Mouse (Mus musculus): ENCODE measurements around the gene Sox5. TPM values are rescaled to one million over a fixed set of nuclear protein-coding genes. Genes with fewer than 3 reads are reported as not detected.

Gene Sox5
- polyA plus RNA-seq, 1 experiment from 2014 or later, result 55.3 TPM

DNA sequence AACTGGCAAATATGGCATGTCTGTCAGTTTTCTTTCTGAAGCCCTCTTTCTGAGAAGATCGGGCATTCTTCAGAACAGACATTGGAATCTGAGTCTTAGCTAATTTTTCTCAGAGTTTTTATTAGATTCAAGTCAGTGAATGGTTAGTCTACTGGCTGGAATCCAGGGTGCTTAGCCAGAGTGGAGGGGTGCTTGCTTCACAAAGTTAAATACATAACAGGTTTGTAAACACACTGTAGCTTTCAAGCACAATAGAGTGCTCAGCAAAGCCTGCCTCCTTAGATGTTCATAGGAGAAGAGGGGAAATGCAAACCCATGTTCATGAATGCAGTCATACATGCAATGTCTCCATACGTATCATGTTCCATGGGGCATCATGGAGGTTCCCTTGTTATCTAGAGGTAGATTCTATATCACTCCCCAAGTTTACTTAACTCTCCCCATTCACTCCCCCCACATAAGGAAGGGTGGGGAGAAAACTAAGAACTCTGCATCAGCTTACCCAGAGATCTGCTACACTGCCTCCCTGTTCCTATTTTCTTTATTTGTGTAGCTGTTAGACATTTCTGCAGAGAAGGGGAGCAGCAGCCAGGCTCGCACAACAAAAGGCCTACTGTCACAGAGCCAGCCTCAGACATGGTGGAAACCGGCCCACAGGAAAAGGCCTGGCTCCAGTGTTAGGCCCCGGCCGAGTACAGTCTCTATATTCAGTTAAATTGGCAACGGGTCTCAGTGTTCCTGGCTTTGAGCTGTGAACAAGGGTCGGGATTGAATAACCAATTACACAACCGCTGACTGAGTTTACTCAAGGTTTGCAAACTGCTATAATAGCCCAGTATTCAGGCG is 725.3 kb downstream of the Sox5 start:
- Histone ChIP-seq H3K9ac (no peak overlapping the region), H3K27ac (peak overlapping the region; percentile 77), H3K4me2 (replicated peaks) (no peak overlapping the region), H3K27me3 (no peaks in the 10 kb centered on the region), H3K4me1 (peaks cover 16% of the 10 kb centered on the region; the same call in 1 of the 2 replicates), H3K36me3 (no peaks in the 10 kb centered on the region), H3K4me3 (no peak overlapping the region), H3K9me3 (no peaks in the 10 kb centered on the region)
- peak; percentile 85 for ATAC-seq (ENCODE audit: insufficient number of reproducible peaks, insufficient read depth, low FRiP score, low TSS enrichment)
- 23% methylated on average over 10 of the region's 10 CpGs for WGBS

DNA sequence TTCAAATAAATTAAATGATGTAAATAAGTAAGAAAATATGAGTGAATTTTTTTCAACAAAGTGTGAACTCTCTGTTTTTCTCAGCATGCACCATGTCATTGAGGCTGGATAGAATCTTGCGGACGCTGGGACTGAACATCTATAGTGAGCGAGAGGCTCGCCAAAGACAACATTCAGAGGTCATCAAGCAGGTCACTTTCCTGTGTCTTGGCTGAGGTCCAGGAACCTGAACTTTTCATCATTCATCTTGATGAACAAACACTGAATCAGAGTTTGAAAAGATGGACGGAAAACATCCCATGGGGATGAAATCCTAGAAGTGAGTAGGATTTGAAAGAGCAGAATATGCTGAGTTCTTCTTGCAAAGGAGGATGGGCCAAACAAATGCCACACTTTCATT is 729.3 kb downstream of the Sox5 start:
- Histone ChIP-seq H3K4me1 (peaks cover 16% of the 10 kb centered on the region; the same call in 1 of the 2 replicates), H3K4me2 (replicated peaks) (no peak overlapping the region), H3K27me3 (no peaks in the 10 kb centered on the region), H3K4me3 (no peak overlapping the region), H3K9ac (no peak overlapping the region), H3K27ac (no peak overlapping the region), H3K36me3 (no peaks in the 10 kb centered on the region), H3K9me3 (no peaks in the 10 kb centered on the region)
- WGBS, result 44% methylated on average over 5 of the region's 5 CpGs
- no peak for ATAC-seq (ENCODE audit: insufficient number of reproducible peaks, insufficient read depth, low FRiP score, low TSS enrichment)

DNA sequence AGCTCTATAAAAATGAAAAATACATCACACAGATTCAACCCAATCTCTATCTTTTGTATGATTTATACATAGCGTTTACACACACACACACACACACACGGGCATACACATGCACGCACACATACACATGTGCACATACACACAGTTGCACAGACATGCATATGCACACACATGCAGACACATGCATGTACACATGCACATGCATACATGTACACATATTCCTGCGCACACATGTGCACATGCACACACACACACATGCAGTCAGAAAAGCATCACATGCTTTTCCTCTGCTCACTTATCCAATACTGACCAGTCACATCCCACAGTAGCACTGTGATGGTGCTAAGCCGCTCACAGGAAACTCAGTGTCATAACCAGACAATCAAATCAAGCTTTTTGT is 730.5 kb downstream of the Sox5 start:
- Histone ChIP-seq H3K4me1 (peaks cover 12% of the 10 kb centered on the region; the same call in 1 of the 2 replicates), H3K4me2 (replicated peaks) (no peak overlapping the region), H3K27ac (no peak overlapping the region), H3K27me3 (no peaks in the 10 kb centered on the region), H3K9me3 (no peaks in the 10 kb centered on the region), H3K9ac (no peak overlapping the region), H3K4me3 (no peak overlapping the region), H3K36me3 (no peaks in the 10 kb centered on the region)
- 93% methylated on average over 5 of the region's 5 CpGs for WGBS
- no peak for ATAC-seq (ENCODE audit: insufficient number of reproducible peaks, insufficient read depth, low FRiP score, low TSS enrichment)

DNA sequence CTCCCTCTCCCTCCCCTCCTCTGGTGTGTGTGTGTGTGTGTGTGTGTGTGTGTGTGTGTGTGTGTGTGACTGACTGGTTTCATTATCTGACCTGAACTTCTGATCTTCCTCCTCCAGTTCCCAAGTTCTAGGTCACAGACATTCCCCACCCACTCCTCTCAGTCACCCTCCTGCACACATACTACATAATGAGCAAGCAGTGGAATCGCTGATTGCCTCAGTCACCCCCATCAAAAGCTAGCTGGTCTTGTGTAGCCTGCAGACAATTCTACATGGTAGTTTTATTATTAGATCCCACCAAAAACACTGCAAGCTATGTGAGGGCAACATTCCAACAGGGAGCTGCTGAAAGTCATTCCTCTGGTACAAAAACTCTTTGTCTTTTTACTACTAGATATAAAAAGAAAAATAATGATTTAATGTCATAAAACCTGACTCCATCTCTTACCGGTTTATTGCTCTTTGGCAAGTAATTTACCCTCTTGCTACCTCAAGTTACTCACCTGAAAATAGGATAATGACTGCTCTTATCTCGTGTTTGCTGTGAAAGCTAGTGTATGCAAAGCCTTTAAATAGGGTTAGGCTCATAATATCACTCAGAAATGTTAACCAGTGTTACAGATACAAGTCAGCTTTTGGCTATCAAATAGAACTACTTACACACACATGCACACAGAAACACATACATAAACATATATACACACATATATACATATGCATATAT is 733.4 kb downstream of the Sox5 start:
- Histone ChIP-seq H3K9me3 (no peaks in the 10 kb centered on the region), H3K4me2 (replicated peaks) (no peak overlapping the region), H3K36me3 (no peaks in the 10 kb centered on the region), H3K27me3 (no peaks in the 10 kb centered on the region), H3K9ac (no peak overlapping the region), H3K4me1 (peaks cover 18% of the 10 kb centered on the region), H3K27ac (no peak overlapping the region), H3K4me3 (no peak overlapping the region)
- ATAC-seq (ENCODE audit: insufficient number of reproducible peaks, insufficient read depth, low FRiP score, low TSS enrichment), result no peak
- 65% methylated on average over 3 of the region's 3 CpGs for WGBS

DNA sequence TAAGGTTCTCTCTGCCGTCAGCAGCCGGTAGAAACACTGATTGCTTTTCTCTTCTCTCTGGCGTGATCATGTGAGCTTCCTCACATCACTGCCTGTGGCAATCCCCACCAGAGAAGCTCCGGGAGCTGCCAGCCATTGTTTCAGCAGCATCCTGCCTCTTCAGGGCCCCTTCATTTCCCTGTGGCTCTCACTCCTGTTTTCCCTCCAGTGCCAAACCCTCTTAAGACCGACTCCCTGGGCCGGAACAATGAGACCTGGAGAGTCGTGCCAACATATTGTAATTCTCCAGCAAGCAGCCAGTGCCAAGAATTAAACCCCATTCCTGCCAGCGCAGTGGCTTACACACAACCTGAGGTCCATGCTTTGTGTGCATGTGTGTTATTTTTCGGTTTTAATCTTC is 736.3 kb downstream of the Sox5 start:
- Histone ChIP-seq H3K36me3 (no peaks in the 10 kb centered on the region), H3K27ac (peak overlapping the region; percentile 50; the same call in 1 of the 2 replicates), H3K27me3 (no peaks in the 10 kb centered on the region), H3K4me3 (no peak overlapping the region), H3K9ac (no peak overlapping the region), H3K4me2 (replicated peaks) (no peak overlapping the region), H3K9me3 (no peaks in the 10 kb centered on the region), H3K4me1 (peaks cover 29% of the 10 kb centered on the region)
- ATAC-seq (ENCODE audit: insufficient number of reproducible peaks, insufficient read depth, low FRiP score, low TSS enrichment), result no peak
- 31% methylated on average over 9 of the region's 9 CpGs for WGBS

DNA sequence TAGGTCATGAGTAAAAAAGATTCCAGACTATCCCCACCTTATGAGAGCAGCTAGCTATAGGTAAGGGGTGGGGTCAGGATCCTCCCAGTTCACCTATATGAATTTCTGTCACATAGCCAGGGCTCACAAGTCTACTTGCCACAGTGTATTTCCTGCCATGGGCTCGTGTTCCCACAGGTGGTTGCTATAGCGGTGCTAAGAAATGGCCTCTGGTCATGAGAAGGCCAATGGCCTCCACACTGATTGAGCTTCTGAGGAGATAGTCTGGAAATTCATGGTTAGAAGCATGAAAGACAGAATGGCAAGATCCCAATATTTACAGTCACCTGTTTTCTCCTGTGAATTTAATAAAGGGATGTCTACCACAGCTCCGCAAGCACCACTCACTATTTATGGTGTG is 737.4 kb downstream of the Sox5 start:
- Histone ChIP-seq H3K9ac (no peak overlapping the region), H3K4me1 (peaks cover 36% of the 10 kb centered on the region), H3K4me2 (replicated peaks) (no peak overlapping the region), H3K4me3 (no peak overlapping the region), H3K27ac (no peak overlapping the region), H3K9me3 (no peaks in the 10 kb centered on the region), H3K27me3 (no peaks in the 10 kb centered on the region), H3K36me3 (no peaks in the 10 kb centered on the region)
- WGBS, result 77% methylated on average over 3 of the region's 3 CpGs
- ATAC-seq (ENCODE audit: insufficient number of reproducible peaks, insufficient read depth, low FRiP score, low TSS enrichment), result no peak

DNA sequence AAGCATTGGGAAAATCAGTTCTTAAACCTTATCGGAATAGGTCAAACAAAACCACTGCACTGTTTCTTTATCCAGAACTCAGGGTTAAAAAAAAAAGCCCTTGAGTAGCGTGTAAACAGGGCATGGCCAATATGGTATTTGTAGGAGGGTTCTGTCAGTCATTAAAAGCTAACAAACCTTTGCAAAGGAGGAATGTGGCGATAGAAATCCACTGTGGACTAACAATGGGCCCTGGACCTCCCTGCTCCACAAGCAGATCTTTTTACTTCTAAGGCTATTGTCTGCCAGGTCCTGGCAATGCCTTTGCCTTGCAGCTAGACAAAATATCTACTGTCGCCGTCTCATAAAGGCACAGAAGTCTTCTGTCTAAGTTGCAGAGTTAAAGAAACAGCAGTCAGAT is 738.8 kb downstream of the Sox5 start:
- 26% methylated on average over 5 of the region's 5 CpGs for WGBS
- no peak for ATAC-seq (ENCODE audit: insufficient number of reproducible peaks, insufficient read depth, low FRiP score, low TSS enrichment)
- Histone ChIP-seq H3K27me3 (no peaks in the 10 kb centered on the region), H3K4me3 (no peak overlapping the region), H3K36me3 (no peaks in the 10 kb centered on the region), H3K4me1 (peaks cover 43% of the 10 kb centered on the region), H3K9ac (no peak overlapping the region), H3K9me3 (no peaks in the 10 kb centered on the region), H3K4me2 (replicated peaks) (no peak overlapping the region), H3K27ac (peak overlapping the region; percentile 70)

DNA sequence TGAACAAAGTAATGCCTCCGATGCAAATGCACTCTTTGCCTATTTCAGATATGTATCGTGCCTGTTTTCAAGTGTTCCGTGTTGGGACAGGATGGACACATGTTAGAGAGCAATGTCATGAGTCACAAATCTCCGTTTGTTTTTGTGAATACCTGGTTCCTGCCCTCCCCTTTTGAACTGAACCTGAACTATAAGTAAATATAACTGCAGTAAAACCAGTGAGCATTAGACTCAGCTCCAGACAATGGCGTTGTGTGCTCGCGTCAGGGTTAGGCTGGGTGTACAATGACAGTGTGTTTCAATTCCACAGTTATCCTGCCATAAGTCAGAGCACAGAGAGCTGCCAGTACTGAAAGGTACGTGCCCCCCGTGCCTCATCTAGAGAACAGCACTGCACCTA is 739.8 kb downstream of the Sox5 start:
- no peak overlapping the region for H3K9ac ChIP-seq
- H3K4me3 ChIP-seq, result no peak overlapping the region
- no peak for ATAC-seq (ENCODE audit: insufficient number of reproducible peaks, insufficient read depth, low FRiP score, low TSS enrichment)
- no peaks in the 10 kb centered on the region for H3K36me3 ChIP-seq
- H3K27ac ChIP-seq, result no peak overlapping the region
- no peak overlapping the region for H3K4me2 ChIP-seq (replicated peaks)
- no peaks in the 10 kb centered on the region for H3K9me3 ChIP-seq
- WGBS, result 69% methylated on average over 9 of the region's 9 CpGs
- peaks cover 39% of the 10 kb centered on the region for H3K4me1 ChIP-seq
- H3K27me3 ChIP-seq, result no peaks in the 10 kb centered on the region

DNA sequence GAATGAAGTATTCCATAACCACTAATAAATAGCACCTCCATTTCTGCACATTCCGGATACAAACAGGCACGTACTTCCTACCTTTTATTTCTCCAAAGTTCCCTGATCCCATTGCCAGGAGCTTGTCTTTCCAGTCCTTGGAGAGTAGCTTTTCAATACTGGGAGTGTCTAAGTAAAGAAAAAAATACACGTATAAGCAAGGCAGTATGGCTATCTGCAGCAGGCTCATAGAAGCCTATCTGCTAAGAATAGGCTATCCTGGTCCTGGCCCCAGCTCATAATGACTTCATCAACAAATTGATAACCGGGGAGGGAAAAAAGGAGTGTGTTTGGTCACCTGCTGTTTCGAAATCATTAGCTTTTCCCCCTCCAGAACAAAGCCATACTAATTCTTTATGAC is 740.6 kb downstream of the Sox5 start:
- H3K4me3 ChIP-seq, result no peak overlapping the region
- peaks cover 37% of the 10 kb centered on the region for H3K4me1 ChIP-seq
- no peaks in the 10 kb centered on the region for H3K9me3 ChIP-seq
- H3K36me3 ChIP-seq, result no peaks in the 10 kb centered on the region
- no peak for ATAC-seq (ENCODE audit: insufficient number of reproducible peaks, insufficient read depth, low FRiP score, low TSS enrichment)
- H3K4me2 ChIP-seq (replicated peaks), result no peak overlapping the region
- H3K27me3 ChIP-seq, result no peaks in the 10 kb centered on the region
- H3K27ac ChIP-seq, result no peak overlapping the region
- no peak overlapping the region for H3K9ac ChIP-seq
- WGBS, result 70% methylated on average over 5 of the region's 5 CpGs

DNA sequence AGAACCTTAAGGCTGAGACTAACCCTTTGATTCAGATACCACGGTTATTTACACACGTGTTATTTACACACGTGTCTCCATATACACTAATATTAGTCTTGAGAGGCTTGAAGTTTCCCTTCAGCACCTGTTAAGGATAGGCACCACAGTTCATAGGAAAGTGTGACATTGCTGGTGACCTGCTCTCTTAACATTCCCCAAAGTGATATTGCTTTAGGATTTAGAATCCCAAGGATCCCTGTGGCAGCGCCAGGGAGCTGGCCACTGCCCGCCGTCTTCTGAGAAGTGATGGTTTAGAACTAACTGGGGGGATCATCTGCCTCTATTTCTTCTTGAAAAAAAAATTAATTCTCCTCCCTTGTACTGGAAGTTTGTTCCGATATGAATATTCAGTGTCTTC is 741.4 kb downstream of the Sox5 start:
- no peak overlapping the region for H3K27ac ChIP-seq

DNA sequence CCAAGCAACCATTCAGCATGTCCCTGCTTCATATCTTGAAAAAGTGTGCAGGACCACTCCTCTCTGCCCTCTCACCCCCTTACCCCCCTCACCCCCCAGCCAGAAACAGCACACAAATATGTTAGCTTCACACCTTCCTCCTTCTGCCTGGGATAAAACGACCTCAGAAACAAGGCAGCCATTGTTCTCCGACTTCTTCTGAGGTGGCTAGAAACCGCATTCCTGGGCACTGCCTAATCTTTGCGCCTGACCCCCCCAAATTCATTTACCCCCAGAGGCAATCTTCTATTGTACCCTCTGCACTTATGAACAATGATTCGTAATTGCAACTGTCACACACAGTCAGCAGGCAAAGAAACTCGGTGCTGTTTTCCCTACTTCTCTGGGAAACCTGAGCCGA is 742.6 kb downstream of the Sox5 start:
- peak overlapping the region; percentile 68 for H3K27ac ChIP-seq
- H3K27me3 ChIP-seq, result no peaks in the 10 kb centered on the region
- no peak overlapping the region for H3K4me3 ChIP-seq
- no peaks in the 10 kb centered on the region for H3K9me3 ChIP-seq
- 8% methylated on average over 7 of the region's 7 CpGs for WGBS
- H3K4me1 ChIP-seq, result peaks cover 29% of the 10 kb centered on the region
- no peak for ATAC-seq (ENCODE audit: insufficient number of reproducible peaks, insufficient read depth, low FRiP score, low TSS enrichment)
- peak overlapping the region; percentile 33 for H3K4me2 ChIP-seq (replicated peaks)
- H3K9ac ChIP-seq, result no peak overlapping the region
- no peaks in the 10 kb centered on the region for H3K36me3 ChIP-seq

More for the DNA sequence above, 741.4 kb downstream of the Sox5 start:
- H3K9me3 ChIP-seq, result no peaks in the 10 kb centered on the region
- 93% methylated on average over 7 of the region's 7 CpGs for WGBS
- no peak for ATAC-seq (ENCODE audit: insufficient number of reproducible peaks, insufficient read depth, low FRiP score, low TSS enrichment)
- peaks cover 30% of the 10 kb centered on the region for H3K4me1 ChIP-seq
- H3K4me3 ChIP-seq, result no peak overlapping the region
- no peaks in the 10 kb centered on the region for H3K27me3 ChIP-seq
- no peak overlapping the region for H3K9ac ChIP-seq
- no peak overlapping the region for H3K4me2 ChIP-seq (replicated peaks)
- H3K36me3 ChIP-seq, result no peaks in the 10 kb centered on the region

DNA sequence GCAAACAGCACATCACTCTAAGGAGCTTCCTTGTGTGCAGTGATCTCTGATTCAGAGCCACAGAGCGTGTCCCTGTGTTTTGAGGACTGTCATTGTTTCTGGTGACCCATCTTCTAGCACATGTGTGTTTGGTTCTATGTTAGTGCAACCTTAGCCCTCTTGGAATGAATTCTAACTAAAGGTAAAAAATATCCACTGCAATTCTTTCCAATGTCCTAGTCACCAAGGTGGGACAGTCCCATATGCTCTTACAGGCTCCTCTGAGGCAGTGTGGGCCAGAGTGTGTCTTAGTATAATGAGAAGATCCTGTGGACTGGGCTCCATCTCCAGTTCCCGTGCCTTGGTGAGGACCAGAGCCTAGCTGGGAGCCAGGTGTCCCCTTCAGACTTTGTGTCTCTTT is 748.6 kb downstream of the Sox5 start:
- H3K4me3 ChIP-seq, result no peak overlapping the region
- H3K4me2 ChIP-seq (replicated peaks), result no peak overlapping the region
- no peak for ATAC-seq (ENCODE audit: insufficient number of reproducible peaks, insufficient read depth, low FRiP score, low TSS enrichment)
- no peaks in the 10 kb centered on the region for H3K4me1 ChIP-seq
- no peaks in the 10 kb centered on the region for H3K27me3 ChIP-seq
- H3K27ac ChIP-seq, result no peak overlapping the region
- H3K36me3 ChIP-seq, result no peaks in the 10 kb centered on the region
- 80% methylated on average over 2 of the region's 2 CpGs for WGBS
- H3K9me3 ChIP-seq, result no peaks in the 10 kb centered on the region
- H3K9ac ChIP-seq, result no peak overlapping the region

Measured in embryonic facial prominence, embryonic 12.5 days (tissue).